Mouse (Mus musculus) liver, embryonic 14.5 days (tissue): ENCODE results near the gene Chd1l. TPM values are rescaled to one million over a fixed set of nuclear protein-coding genes. Genes with fewer than 3 reads are reported as not detected.
A peak's percentile ranks its signal among the peaks of the same experiment; 100 is the strongest.

Experiments used
- ATAC-seq: fragments of 200-750 bp; cut with Nextera tagmentation; 2 replicates; pipeline ENCODE4 v1.8.0; 2017; ENCODE audit warnings: moderate number of reproducible peaks, mild to moderate bottlenecking, moderate library complexity; ENCODE audit not compliant: insufficient read depth
- DNase-seq, 3 experiments: peaks; one replicate each; pipeline ENCODE4 v3.0.0-alpha.2; 2012 to 2013; ENCODE audit warnings: low read depth in 3 of 3, low spot score in 3 of 3
- H3K27ac ChIP-seq: fragments of 300-500 bp; sonication (generic); 2 replicates; pipeline ENCODE4 v1.5.1; 2014; ENCODE audit warnings: moderate library complexity, mild to moderate bottlenecking, control low read depth, inconsistent platforms
- H3K27me3 ChIP-seq: fragments of 300-500 bp; sonication (generic); 2 replicates; pipeline ENCODE4 v1.6.1; 2014; ENCODE audit warnings: mild to moderate bottlenecking, low read length, moderate library complexity; ENCODE audit not compliant: control insufficient read depth, insufficient read depth
- H3K36me3 ChIP-seq: fragments of 300-500 bp; sonication (generic); replicated peaks from 2 replicates; pipeline ENCODE4 v1.6.1; 2014; ENCODE audit warnings: low read depth; ENCODE audit not compliant: control insufficient read depth, insufficient read depth
- H3K4me1 ChIP-seq, 2 experiments: fragments of 200-500 bp in 1 of 2; fragments of 300-500 bp in 1 of 2; sonication (generic) in 1 of 2; replicated peaks; 2 replicates each; pipeline ENCODE4 v1.6.1; 2012 to 2014; ENCODE audit warnings: antibody characterized with exemption in 1 of 2, inconsistent platforms in 1 of 2, low read length in 1 of 2; ENCODE audit not compliant: control insufficient read depth in 2 of 2, insufficient read depth in 2 of 2
- H3K4me2 ChIP-seq: fragments of 300-500 bp; sonication (generic); 2 replicates; pipeline ENCODE4 v1.6.1; 2014; ENCODE audit warnings: low read depth, mild to moderate bottlenecking, control low read depth, moderate library complexity
- H3K4me3 ChIP-seq, 2 experiments: fragments of 200-500 bp in 1 of 2; fragments of 300-500 bp in 1 of 2; sonication (generic) in 1 of 2; 2 replicates each; pipeline ENCODE4 v1.5.1; 2012 to 2014; ENCODE audit warnings: low read depth in 2 of 2, low read length in 2 of 2, mild to moderate bottlenecking in 2 of 2, control low read depth in 1 of 2, inconsistent platforms in 1 of 2, moderate library complexity in 1 of 2; ENCODE audit not compliant: insufficient read depth in 1 of 2
- H3K9ac ChIP-seq: fragments of 300-500 bp; sonication (generic); replicated peaks from 2 replicates; pipeline ENCODE4 v1.6.1; 2014; ENCODE audit warnings: mild to moderate bottlenecking, control low read depth, moderate library complexity
- H3K9me3 ChIP-seq: fragments of 300-500 bp; sonication (generic); 2 replicates; pipeline ENCODE4 v1.6.1; 2016; ENCODE audit warnings: low read length, mixed read lengths; ENCODE audit not compliant: control insufficient read depth
- CTCF ChIP-seq: IDR thresholded peaks from 2 replicates; pipeline ENCODE4 v1.5.1; 2016; ENCODE audit warnings: antibody characterized with exemption, low read depth, control low read depth
- EP300 ChIP-seq: IDR thresholded peaks from 2 replicates; pipeline ENCODE4 v1.6.1; 2016; ENCODE audit warnings: antibody characterized with exemption, low read depth
- WGBS: fragments of 180-500 bp; shearing (Covaris S2); extraction: QIAGEN DNeasy Blood & Tissue Kit; methylation state at CpG from one replicate; pipeline ENCODE4 v1.1.7; 2014; ENCODE audit not compliant: insufficient replicate concordance; 5-methylcytosine and 5-hydroxymethylcytosine counted together
- polyA plus RNA-seq, 2 experiments: library from polyadenylated mRNA; depleted of rRNA in 1 of 2; stranded (reverse) in 1 of 2; unstranded in 1 of 2; fragments of >200 nt; fragmentation: Nextera tagmentation in 1 of 2; extraction: Ambion mirVana in 1 of 2; gene quantifications; 2 replicates each; pipeline versions ENCODE4 v1.2.1 to v1.2.3; 2012 to 2014

Chd1l gene
- polyA plus RNA-seq, 2 experiments: 7.0 to 10.3 TPM

GRCm38 (mm10) chr3:97524835-97525234 lies 85.2 kb downstream of the Chd1l start:
- H3K27ac ChIP-seq: no peak overlapping the region
- TF ChIP-seq EP300 (no peak), CTCF (peak; percentile 67)
- H3K4me3 ChIP-seq: no peak overlapping the region
- H3K9me3 ChIP-seq: no peaks in the 10 kb centered on the region
- no peak overlapping the region for H3K4me2 ChIP-seq
- H3K4me1 ChIP-seq: no peaks in the 10 kb centered on the region
- no peaks in the 10 kb centered on the region for H3K27me3 ChIP-seq
- H3K9ac ChIP-seq: no peak overlapping the region
- WGBS: 81% methylated on average over 5 of the region's 5 CpGs
- ATAC-seq (no peak), DNase-seq (no peak)
- H3K36me3 ChIP-seq: no peaks in the 10 kb centered on the region

DNA sequence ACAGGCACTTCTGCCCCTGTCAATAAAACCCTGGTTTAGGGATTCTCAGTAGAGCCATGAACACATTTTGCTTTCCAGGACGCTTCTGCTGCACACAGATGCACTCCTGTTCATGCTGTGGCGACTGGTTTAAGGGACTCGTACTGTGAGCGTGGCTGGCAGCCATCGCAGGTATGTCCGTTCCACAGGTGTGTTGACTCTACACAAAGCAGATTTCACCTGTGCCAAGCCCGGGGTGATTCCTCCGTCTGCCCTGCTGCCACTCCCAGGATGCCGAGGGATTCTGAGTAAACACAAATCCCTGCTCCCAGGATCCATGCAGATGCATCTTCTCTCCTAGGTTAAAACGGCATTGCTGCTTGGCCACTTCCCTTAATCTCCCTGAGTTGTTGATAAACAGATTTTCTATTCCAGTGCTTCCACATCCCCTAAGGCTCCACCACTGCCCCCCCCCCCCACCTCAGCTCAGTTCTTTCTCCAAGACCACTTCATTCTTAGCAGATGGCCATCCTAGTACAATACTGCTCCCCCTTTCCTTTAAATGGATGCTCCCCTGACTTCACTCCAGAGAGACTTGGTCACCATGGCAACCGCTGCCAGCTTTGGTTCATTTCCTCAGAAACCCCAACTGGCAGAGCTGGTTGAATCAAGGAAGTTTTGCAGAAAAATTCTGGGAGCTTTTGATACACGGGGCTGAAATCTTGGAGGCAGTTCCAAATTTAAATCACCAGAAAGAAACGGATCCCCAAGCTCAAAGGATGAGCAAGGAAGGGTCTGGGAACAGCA lies 87.9 kb downstream of the Chd1l start:
- no peaks in the 10 kb centered on the region for H3K36me3 ChIP-seq
- no peak overlapping the region for H3K9ac ChIP-seq
- no peak overlapping the region for H3K4me2 ChIP-seq
- WGBS: 63% methylated on average over 13 of the region's 13 CpGs
- no peaks in the 10 kb centered on the region for H3K4me1 ChIP-seq
- no peak overlapping the region for H3K27ac ChIP-seq
- no peak for DNase-seq
- no peaks in the 10 kb centered on the region for H3K9me3 ChIP-seq
- TF ChIP-seq EP300 (no peak), CTCF (no peak)
- H3K27me3 ChIP-seq: no peaks in the 10 kb centered on the region
- H3K4me3 ChIP-seq: no peak overlapping the region
- ATAC-seq: no peak

GRCm38 (mm10) chr3:97519883-97520282 lies 90.1 kb downstream of the Chd1l start:
- Histone ChIP-seq H3K9me3 (no peaks in the 10 kb centered on the region), H3K4me3 (no peak overlapping the region), H3K9ac (no peak overlapping the region), H3K27ac (no peak overlapping the region), H3K4me1 (no peaks in the 10 kb centered on the region), H3K4me2 (no peak overlapping the region), H3K27me3 (no peaks in the 10 kb centered on the region), H3K36me3 (no peaks in the 10 kb centered on the region)
- WGBS: 81% methylated on average over 11 of the region's 11 CpGs
- TF ChIP-seq CTCF (no peak), EP300 (no peak)
- DNase-seq: no peak
- ATAC-seq: no peak

GRCm38 (mm10) chr3:97512296-97512695 lies 97.7 kb downstream of the Chd1l start:
- 52% methylated on average over 3 of the region's 3 CpGs for WGBS
- Histone ChIP-seq H3K9ac (no peak overlapping the region), H3K4me2 (no peak overlapping the region), H3K4me1 (no peaks in the 10 kb centered on the region), H3K27me3 (no peaks in the 10 kb centered on the region), H3K27ac (no peak overlapping the region), H3K9me3 (no peaks in the 10 kb centered on the region), H3K36me3 (no peaks in the 10 kb centered on the region), H3K4me3 (no peak overlapping the region)
- TF ChIP-seq CTCF: no peak
- DNase-seq: no peak
- no peak for ATAC-seq

Other genes starting within 250 kb of the Chd1l start
- not detected in 2 replicates for gene Olfr1402, start 188.2 kb downstream of the Chd1l start, polyA plus RNA-seq (2012; rRNA removed)
- gene Olfr1402, start 188.2 kb downstream of the Chd1l start, polyA plus RNA-seq (2014; fragmentation: Nextera tagmentation; extraction: Ambion mirVana): not detected in 2 replicates
- 6.0 and 8.4 TPM in 2 replicates for gene Fmo5, start 18.6 kb upstream of the Chd1l start, polyA plus RNA-seq (2012; rRNA removed)
- 11.3 and 13.3 TPM in 2 replicates for gene Fmo5, start 18.6 kb upstream of the Chd1l start, polyA plus RNA-seq (2014; fragmentation: Nextera tagmentation; extraction: Ambion mirVana)
- 1.6 and 2.1 TPM in 2 replicates for gene Prkab2, start 48.0 kb upstream of the Chd1l start, polyA plus RNA-seq (2012; rRNA removed)
- 1.1 and 1.3 TPM in 2 replicates for gene Prkab2, start 48.0 kb upstream of the Chd1l start, polyA plus RNA-seq (2014; fragmentation: Nextera tagmentation; extraction: Ambion mirVana)
- gene Gm17651, start 64.5 kb upstream of the Chd1l start, polyA plus RNA-seq (2012; rRNA removed): not detected in 2 replicates
- not detected in 2 replicates for gene Gm17651, start 64.5 kb upstream of the Chd1l start, polyA plus RNA-seq (2014; fragmentation: Nextera tagmentation; extraction: Ambion mirVana)